40 mouse cellular contexts compared by ENCODE assay signal in genomic region chr2:79690838-79691237, GRCm38 (mm10). TPM values are rescaled to one million over a fixed set of nuclear protein-coding genes. Genes with fewer than 3 reads are reported as not detected.
"Had no signal": no experiment of that assay in that cellular context is flagged by ENCODE, and none has a peak within 500 bp of the region (broad histone marks: within the 10 kb centered on the region; RNA-seq: fewer than 3 reads in every experiment).

No protein-coding gene starts in this region.

- H3K4me1 ChIP-seq: limb, embryonic 10.5 days; limb, embryonic 12.5 days; limb, embryonic 15.5 days; liver, embryonic 12.5 days; liver, embryonic 13.5 days; liver, embryonic 15.5 days; lung, embryonic 15.5 days; midbrain, embryonic 10.5 days; midbrain, embryonic 12.5 days; midbrain, embryonic 13.5 days; midbrain, embryonic 15.5 days had no signal

- H3K36me3 ChIP-seq: limb, embryonic 10.5 days; limb, embryonic 12.5 days; limb, embryonic 13.5 days; limb, embryonic 15.5 days; liver, embryonic 12.5 days; liver, embryonic 13.5 days; liver, embryonic 15.5 days; lung, embryonic 15.5 days; midbrain, embryonic 10.5 days; midbrain, embryonic 12.5 days; midbrain, embryonic 13.5 days; midbrain, embryonic 15.5 days had no signal

- DNase-seq: left cerebral cortex, postnatal 4 days; liver; liver, embryonic 13.5 days; liver, postnatal 0 days; lung, adult 18-20 months; lung, adult 2 months; lung, postnatal 10 days; lung, postnatal 14 days; lung, postnatal 36 days; lung, postnatal 4 days; midbrain, embryonic 14.5 days had no signal

- ATAC-seq: liver, embryonic 12.5 days; liver, postnatal 0 days; lung, postnatal 0 days; midbrain, embryonic 13.5 days; midbrain, embryonic 15.5 days; midbrain, embryonic 16.5 days had no signal

- H3K9ac ChIP-seq: limb, embryonic 12.5 days; limb, embryonic 13.5 days; limb, embryonic 15.5 days; liver, embryonic 12.5 days; liver, embryonic 13.5 days; liver, embryonic 14.5 days; liver, embryonic 15.5 days; liver, postnatal 0 days; lung, embryonic 14.5 days; lung, embryonic 15.5 days; midbrain, embryonic 12.5 days; midbrain, embryonic 13.5 days; midbrain, embryonic 15.5 days had no signal

- H3K4me3 ChIP-seq: limb, embryonic 10.5 days; limb, embryonic 12.5 days; limb, embryonic 13.5 days; limb, embryonic 15.5 days; liver, embryonic 12.5 days; liver, embryonic 13.5 days; liver, embryonic 15.5 days; lung, embryonic 15.5 days; megakaryocyte, embryonic 14.5 days; midbrain, embryonic 10.5 days; midbrain, embryonic 12.5 days; midbrain, embryonic 13.5 days; midbrain, embryonic 15.5 days; myocyte had no signal

- H3K9me3 ChIP-seq: limb, embryonic 10.5 days; limb, embryonic 12.5 days; limb, embryonic 13.5 days; limb, embryonic 15.5 days; liver, embryonic 12.5 days; liver, embryonic 13.5 days; liver, embryonic 15.5 days; lung, embryonic 15.5 days; megakaryocyte, embryonic 14.5 days; midbrain, embryonic 10.5 days; midbrain, embryonic 12.5 days; midbrain, embryonic 13.5 days; midbrain, embryonic 15.5 days had no signal

- H3K27ac ChIP-seq: limb, embryonic 10.5 days; limb, embryonic 12.5 days; limb, embryonic 13.5 days; limb, embryonic 15.5 days; liver, embryonic 12.5 days; liver, embryonic 13.5 days; liver, embryonic 14.5 days; liver, embryonic 15.5 days; lung, embryonic 15.5 days; macrophage; midbrain, embryonic 10.5 days; midbrain, embryonic 12.5 days; midbrain, embryonic 13.5 days; midbrain, embryonic 15.5 days had no signal

- H3K27me3 ChIP-seq: limb, embryonic 12.5 days; limb, embryonic 13.5 days; limb, embryonic 15.5 days; liver, embryonic 12.5 days; liver, embryonic 13.5 days; liver, embryonic 15.5 days; lung, embryonic 15.5 days; megakaryocyte, embryonic 14.5 days; midbrain, embryonic 12.5 days; midbrain, embryonic 13.5 days; midbrain, embryonic 15.5 days had no signal

- H3K4me2 ChIP-seq: limb, embryonic 12.5 days; limb, embryonic 13.5 days; limb, embryonic 15.5 days; liver, embryonic 11.5 days; liver, embryonic 12.5 days; liver, embryonic 13.5 days; liver, embryonic 15.5 days; lung, embryonic 14.5 days; lung, embryonic 15.5 days; midbrain, embryonic 11.5 days; midbrain, embryonic 12.5 days; midbrain, embryonic 13.5 days; midbrain, embryonic 15.5 days had no signal

RNA-seq across cellular contexts. Expression of gene Ppp1r1c, which starts 16.7 kb away (rescaled TPM):
- total RNA-seq: left cerebral cortex, postnatal 25 days; left cerebral cortex, postnatal 36 days; left cerebral cortex, postnatal 4 days; liver, adult 2 months; megakaryocyte progenitor cell, adult 5-6 weeks; megakaryocyte, adult 5-6 weeks; megakaryocyte-erythroid progenitor cell, adult 5-6 weeks; monocyte, adult 5-6 weeks had no signal
- polyA plus RNA-seq: limb, embryonic 10.5 days; limb, embryonic 11.5 days; liver, adult 2 months; liver, embryonic 12.5 days; liver, embryonic 13.5 days; liver, embryonic 14.5 days; liver, embryonic 15.5 days; liver, embryonic 16.5 days; liver, postnatal 0 days; lung, adult 2 months; lung, embryonic 14.5 days; lung, postnatal 0 days; macrophage; myocyte had no signal
